Mouse (Mus musculus): ENCODE measurements around the gene Pkib.
A peak's percentile ranks its signal among the peaks of the same experiment; 100 is the strongest.

Pkib gene

DNA sequence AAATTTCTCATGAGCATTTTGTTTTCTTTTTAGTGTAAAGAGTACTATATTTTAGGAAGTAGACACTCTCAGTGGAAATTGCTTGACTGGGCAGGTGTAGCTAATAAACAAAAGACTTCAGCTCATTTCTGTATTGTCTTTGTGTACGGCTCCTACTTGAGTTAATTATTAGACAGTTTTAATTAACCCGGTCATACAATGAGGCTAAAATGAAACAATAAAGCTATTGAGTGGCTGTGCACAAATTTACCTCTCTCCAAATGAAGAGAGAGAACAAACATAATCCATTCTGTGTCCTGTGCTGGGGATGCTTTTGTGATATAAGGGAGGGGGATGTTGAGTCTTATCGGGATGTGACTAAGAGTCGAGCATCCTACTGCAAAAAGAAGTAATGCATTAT lies 109.0 kb downstream of the Pkib start:
- DNase-seq (ENCODE audit: low spot score) = no peak

- no peak for DNase-seq (ENCODE audit: low spot score)
These were observed 109.6 kb downstream of the Pkib start for GRCm38 (mm10) chr10:57741351-57741750.

DNA sequence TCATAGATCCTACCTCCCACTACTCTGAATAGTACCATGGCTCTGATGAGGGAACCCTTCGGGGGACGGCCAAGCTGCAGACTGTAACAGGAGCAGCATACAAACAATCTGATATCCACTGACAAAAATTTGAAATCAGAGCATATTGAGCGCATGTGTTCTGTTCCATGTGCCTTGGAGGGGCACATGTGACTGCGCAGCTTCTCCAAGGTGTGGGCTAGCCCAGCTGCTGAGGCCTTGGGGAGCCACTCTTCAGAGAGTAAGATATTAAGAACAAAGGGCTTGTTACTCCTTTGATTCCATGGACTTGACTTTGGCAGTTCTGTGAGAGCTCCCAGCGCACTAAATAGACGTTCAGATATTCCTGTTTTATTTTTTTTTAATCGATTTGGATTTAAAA lies 111.3 kb downstream of the Pkib start:
- no peak for DNase-seq (ENCODE audit: low spot score)

- peak; percentile 34 for DNase-seq (ENCODE audit: low spot score)
These were observed 111.8 kb downstream of the Pkib start for GRCm38 (mm10) chr10:57743606-57744016.

DNA sequence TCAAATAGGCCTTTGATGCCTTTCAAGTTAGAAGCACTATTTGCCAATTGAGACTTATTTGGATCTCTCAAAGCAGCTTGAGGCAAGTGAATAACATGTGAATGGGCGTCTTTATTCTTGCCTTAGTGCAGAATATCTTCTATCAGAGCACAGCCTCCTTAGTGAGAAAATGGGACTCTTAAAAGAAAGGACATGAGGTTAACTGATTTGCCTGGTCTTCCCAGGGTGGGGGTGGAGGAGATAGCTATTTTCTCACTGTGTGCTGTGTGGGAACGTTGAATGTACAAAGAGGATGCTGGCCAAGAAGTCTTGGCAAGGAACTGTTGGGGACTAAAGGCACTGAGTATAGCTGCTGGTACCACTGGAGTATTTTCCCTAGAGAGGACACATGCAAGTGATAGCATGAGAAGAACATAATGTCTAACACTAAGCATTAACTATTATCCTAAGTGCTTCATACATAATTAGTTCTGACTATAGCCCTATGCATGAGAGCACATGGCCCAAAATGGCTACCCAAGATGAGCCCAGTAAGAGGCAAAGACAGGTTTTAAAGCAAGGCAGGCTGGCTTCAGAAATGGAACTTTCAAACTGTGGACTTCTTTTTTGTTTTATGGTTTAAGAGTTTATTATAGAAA lies 112.5 kb downstream of the Pkib start:
- DNase-seq (ENCODE audit: low spot score) = no peak

DNA sequence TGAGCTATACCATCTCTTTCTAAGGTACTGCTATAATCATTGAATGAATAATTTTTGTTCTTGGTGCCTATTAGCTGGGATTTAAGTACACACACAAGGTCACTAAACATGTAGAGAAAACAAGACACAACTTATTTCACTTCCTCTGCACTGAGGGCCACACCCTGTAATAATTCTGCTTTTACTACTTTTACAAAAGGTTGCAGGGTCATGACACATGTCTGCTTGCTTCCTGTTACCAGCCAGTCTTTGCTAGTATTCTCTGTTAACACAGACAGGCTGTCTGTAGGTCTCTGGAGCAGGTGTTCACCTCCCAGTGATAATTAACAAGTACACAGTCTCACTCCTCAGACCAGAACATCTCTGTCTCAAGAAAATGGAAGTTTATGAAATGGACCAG lies 113.7 kb downstream of the Pkib start:
- DNase-seq (ENCODE audit: low spot score) = no peak

- DNase-seq (ENCODE audit: low spot score) = no peak
These were observed 115.3 kb downstream of the Pkib start for GRCm38 (mm10) chr10:57747127-57747526.

- DNase-seq (ENCODE audit: low spot score) = no peak
These were observed 121.6 kb downstream of the Pkib start for GRCm38 (mm10) chr10:57753343-57753742.

GRCm38 (mm10) chr10:57755201-57755736 lies 123.5 kb downstream of the Pkib start:
- no peak for DNase-seq (ENCODE audit: low spot score)

- DNase-seq (ENCODE audit: low spot score) = no peak
These were observed 127.2 kb downstream of the Pkib start for GRCm38 (mm10) chr10:57758999-57759398.

- no peak for DNase-seq (ENCODE audit: low spot score)
These were observed 128.9 kb downstream of the Pkib start for GRCm38 (mm10) chr10:57760694-57761093.

DNA sequence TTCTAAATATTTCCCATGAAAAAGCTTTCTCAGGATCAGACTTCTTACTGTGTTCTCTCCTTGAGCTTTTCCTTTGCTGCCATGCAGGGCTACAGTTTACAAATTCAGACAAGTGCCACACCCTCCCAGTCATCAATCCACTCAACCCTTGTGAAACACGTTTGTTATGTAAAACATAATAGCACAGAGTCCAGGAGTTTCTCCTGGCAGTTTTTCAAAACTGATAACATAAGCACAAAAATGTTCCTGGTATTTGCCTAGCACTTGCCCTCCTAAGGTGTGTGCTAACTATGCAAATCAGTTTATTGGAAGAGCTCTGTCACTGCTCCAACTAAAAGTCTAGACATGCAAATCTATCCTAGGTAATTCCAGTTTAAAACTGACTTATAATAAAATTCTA lies 131.3 kb downstream of the Pkib start:
- no peak for DNase-seq (ENCODE audit: low spot score)

DNA sequence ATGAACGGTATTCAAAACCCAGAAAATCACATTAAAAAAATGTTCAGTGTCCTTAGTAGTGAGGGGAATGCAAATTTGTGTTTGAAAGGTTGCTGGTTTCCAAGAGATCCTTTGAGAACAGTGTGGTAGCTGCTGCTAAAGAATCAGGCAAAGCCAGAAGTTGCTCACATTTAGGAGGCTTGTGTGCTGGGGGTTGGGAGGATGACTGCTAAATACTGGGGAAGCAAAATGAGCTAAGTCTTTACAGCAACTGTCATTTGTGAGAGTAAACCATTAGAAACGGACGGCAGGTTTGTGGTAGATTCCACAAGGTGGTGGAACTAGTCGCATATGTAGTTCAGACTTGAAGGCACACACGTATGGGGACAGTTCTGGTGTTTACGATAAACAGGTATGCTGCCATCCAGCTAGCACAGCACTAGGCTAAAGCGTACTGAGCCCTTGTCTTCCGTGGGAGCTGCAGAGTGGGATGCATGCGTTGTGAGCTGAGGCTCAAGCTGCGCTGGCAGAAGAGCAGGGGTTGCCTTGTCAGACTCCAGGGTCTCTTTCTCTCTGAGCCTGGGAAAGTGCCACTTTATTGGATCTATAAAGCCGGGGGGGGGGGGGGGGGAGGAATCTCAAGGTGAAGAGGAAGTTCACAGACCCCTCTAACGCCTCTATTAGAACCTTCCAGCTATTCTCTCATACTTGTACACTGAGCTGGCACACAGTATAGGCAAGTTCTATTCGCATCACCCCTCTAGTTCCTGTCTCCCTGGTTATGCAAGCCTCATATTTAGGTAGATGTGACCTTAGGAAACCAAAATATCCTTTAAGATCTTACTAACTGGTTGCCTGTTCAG lies 151.7 kb downstream of the Pkib start:
- peak; percentile 9 for DNase-seq (ENCODE audit: low spot score)

GRCm38 (mm10) chr10:57784131-57784875 lies 152.5 kb downstream of the Pkib start:
- peak; percentile 67 for DNase-seq (ENCODE audit: low spot score)

- no peak for DNase-seq (ENCODE audit: low spot score)
These were observed 153.0 kb downstream of the Pkib start, which contains the start of gene Fabp7 for GRCm38 (mm10) chr10:57784876-57785150. Gene Fabp7 (plus strand): TSS chr10:57784881.

DNA sequence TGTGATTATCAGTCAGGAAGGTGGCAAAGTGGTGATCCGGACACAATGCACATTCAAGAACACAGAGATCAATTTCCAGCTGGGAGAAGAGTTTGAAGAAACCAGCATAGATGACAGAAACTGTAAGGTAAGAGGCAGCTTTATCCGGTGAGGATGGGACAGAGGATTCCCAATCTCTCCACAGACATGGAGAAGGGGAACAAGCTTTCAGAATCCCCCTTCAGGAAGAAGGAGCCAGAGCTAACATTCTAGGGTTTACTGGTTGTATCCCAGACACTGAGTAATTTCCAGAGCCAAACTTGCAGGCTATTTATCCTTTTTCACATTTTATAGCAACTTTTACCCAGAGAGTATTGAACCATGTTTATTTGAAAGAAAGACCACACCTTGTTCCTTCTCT lies 153.8 kb downstream of the Pkib start:
- DNase-seq (ENCODE audit: low spot score) = no peak
